Mouse (Mus musculus) neural tube, embryonic 15.5 days (tissue): ENCODE data around the gene Nif3l1. TPM values are rescaled to one million over a fixed set of nuclear protein-coding genes. Genes with fewer than 3 reads are reported as not detected.
A peak's percentile ranks its signal among the peaks of the same experiment; 100 is the strongest.

Experiments used
- ATAC-seq: fragments of 200-750 bp; cut with Nextera tagmentation; 2 replicates; pipeline ENCODE4 v1.8.0; 2017; ENCODE audit warnings: mild to moderate bottlenecking, moderate TSS enrichment, moderate library complexity; ENCODE audit not compliant: low FRiP score
- H3K27ac ChIP-seq: fragments of 300-500 bp; sonication (generic); replicated peaks from 2 replicates; pipeline ENCODE4 v1.5.1; 2015; ENCODE audit warnings: mild to moderate bottlenecking, inconsistent platforms
- H3K27me3 ChIP-seq: fragments of 300-500 bp; sonication (generic); replicated peaks from 2 replicates; pipeline ENCODE4 v1.6.1; 2015; ENCODE audit warnings: inconsistent platforms
- H3K36me3 ChIP-seq: fragments of 300-500 bp; sonication (generic); 2 replicates; pipeline ENCODE4 v1.6.1; 2015; ENCODE audit warnings: inconsistent platforms
- H3K4me1 ChIP-seq: fragments of 300-500 bp; sonication (generic); 2 replicates; pipeline ENCODE4 v1.6.1; 2015; ENCODE audit warnings: inconsistent platforms
- H3K4me2 ChIP-seq: fragments of 300-500 bp; sonication (generic); 2 replicates; pipeline ENCODE4 v1.6.1; 2015; ENCODE audit warnings: inconsistent platforms, mild to moderate bottlenecking, moderate library complexity
- H3K4me3 ChIP-seq: fragments of 300-500 bp; sonication (generic); replicated peaks from 2 replicates; pipeline ENCODE4 v1.5.1; 2015; ENCODE audit warnings: mild to moderate bottlenecking, inconsistent platforms
- H3K9ac ChIP-seq: fragments of 300-500 bp; sonication (generic); replicated peaks from 2 replicates; pipeline ENCODE4 v1.6.1; 2015; ENCODE audit warnings: mild to moderate bottlenecking, inconsistent platforms
- H3K9me3 ChIP-seq: fragments of 300-500 bp; sonication (generic); replicated peaks from 2 replicates; pipeline ENCODE4 v1.6.1; 2016; ENCODE audit warnings: inconsistent platforms
- WGBS: fragments of 180-500 bp; shearing (Covaris S2); methylation state at CpG from one replicate; pipeline ENCODE4 v1.1.7; 2015; ENCODE audit warnings: mixed read lengths; 5-methylcytosine and 5-hydroxymethylcytosine counted together
- polyA plus RNA-seq: library from polyadenylated mRNA; unstranded; fragments of >200 nt; fragmentation: Nextera tagmentation; extraction: Ambion mirVana; gene quantifications from 2 replicates; pipeline ENCODE4 v1.2.1, GENCODE M21; 2015

Nif3l1 gene
- polyA plus RNA-seq, 1 experiment from 2014 or later, result 47.2 TPM

DNA sequence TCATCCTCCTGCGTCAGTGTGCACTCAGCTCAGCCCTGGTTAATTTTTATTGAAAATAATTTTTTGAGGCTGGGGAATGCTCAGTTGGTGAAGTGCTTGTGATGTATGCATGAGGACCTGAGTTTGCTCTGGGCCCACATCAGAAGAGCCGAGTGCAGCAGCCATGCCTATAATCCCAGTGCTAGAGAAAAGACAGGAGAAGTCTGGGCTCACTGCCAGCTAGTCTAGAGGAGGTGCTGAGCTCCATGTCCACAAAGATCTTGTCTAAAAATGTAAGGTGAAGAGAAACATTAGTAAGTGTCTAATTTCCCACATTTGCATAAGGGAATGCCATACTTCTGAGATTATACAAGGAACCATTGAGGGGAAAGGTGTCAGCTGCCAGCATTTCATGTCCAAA is 13.9 kb downstream of the Nif3l1 start:
- Histone ChIP-seq H3K9ac (no peak overlapping the region), H3K4me3 (no peak overlapping the region), H3K27ac (no peak overlapping the region), H3K4me1 (no peaks in the 10 kb centered on the region), H3K4me2 (no peak overlapping the region), H3K9me3 (no peaks in the 10 kb centered on the region), H3K36me3 (peaks cover 88% of the 10 kb centered on the region), H3K27me3 (no peaks in the 10 kb centered on the region)
- no peak for ATAC-seq
- WGBS, result 81% methylated on average over 2 of the region's 2 CpGs

DNA sequence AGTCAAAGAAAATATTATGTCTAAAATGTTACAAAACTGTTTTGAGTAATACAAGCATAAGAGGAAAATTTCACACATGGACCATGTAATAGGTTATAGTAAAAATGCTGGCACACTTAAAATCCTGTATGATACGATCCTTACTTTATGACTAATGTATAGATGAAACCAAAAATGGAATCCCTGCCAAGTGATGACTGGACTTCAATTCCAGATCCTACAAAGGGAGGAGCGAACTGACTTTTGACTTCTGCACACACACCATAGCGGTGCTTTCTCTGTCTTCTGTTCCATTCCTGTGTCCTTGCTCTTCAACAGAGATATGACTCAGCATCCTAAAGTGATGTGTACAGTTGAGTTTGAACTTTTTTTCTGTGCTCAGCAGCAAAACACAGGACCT is 15.6 kb downstream of the Nif3l1 start:
- Histone ChIP-seq H3K9ac (no peak overlapping the region), H3K4me1 (no peaks in the 10 kb centered on the region), H3K9me3 (no peaks in the 10 kb centered on the region), H3K4me2 (no peak overlapping the region), H3K36me3 (peaks cover 88% of the 10 kb centered on the region), H3K27me3 (no peaks in the 10 kb centered on the region), H3K4me3 (no peak overlapping the region), H3K27ac (no peak overlapping the region)
- 93% methylated on average over 3 of the region's 3 CpGs for WGBS
- ATAC-seq, result no peak

DNA sequence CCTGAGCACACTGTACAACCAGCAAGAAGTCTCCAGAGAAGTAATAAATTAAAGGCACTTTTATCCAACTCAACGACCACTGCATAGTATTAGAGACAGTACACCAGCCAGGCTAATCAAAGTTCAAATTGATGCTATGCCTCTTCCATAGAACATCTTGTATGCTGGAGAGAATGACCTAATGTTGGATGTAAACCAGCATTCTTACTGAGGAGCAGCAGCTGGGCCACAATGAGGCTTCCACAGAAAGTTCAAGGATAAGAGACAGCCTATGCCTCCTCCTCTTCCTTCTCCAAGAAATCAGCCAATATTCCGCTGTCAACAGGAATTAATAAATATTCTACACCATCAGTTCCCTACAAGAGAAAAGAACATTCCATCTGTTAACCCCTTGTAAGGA is 19.0 kb downstream of the Nif3l1 start:
- Histone ChIP-seq H3K4me3 (no peak overlapping the region), H3K27me3 (no peaks in the 10 kb centered on the region), H3K27ac (no peak overlapping the region), H3K4me1 (no peaks in the 10 kb centered on the region), H3K9me3 (no peaks in the 10 kb centered on the region), H3K36me3 (peaks cover 77% of the 10 kb centered on the region), H3K9ac (no peak overlapping the region), H3K4me2 (no peak overlapping the region)
- WGBS, result 74% methylated on average over 2 of the region's 2 CpGs
- no peak for ATAC-seq

DNA sequence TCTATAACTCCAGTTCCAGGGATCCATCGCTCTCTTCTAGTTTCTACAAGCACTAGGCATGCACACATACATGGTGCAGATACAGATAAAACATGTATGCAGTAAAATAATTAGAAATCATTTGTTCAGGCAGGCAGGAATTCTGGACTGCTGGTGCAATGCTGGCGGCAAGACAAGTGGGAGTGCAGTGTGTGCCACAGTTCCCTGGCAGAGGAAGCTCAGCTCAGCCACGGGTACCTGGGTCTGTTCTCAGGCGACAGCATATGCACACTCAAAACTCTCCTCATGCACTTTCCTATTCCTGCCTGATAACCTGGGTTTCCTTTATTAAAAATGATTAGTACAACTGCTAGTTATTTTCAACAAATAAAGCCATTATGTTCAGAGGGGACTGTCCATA is 20.1 kb downstream of the Nif3l1 start:
- Histone ChIP-seq H3K4me3 (no peak overlapping the region), H3K9me3 (no peaks in the 10 kb centered on the region), H3K4me1 (no peaks in the 10 kb centered on the region), H3K27me3 (no peaks in the 10 kb centered on the region), H3K4me2 (no peak overlapping the region), H3K27ac (no peak overlapping the region), H3K36me3 (peaks cover 81% of the 10 kb centered on the region), H3K9ac (no peak overlapping the region)
- no peak for ATAC-seq
- WGBS, result 94% methylated on average over 4 of the region's 4 CpGs

DNA sequence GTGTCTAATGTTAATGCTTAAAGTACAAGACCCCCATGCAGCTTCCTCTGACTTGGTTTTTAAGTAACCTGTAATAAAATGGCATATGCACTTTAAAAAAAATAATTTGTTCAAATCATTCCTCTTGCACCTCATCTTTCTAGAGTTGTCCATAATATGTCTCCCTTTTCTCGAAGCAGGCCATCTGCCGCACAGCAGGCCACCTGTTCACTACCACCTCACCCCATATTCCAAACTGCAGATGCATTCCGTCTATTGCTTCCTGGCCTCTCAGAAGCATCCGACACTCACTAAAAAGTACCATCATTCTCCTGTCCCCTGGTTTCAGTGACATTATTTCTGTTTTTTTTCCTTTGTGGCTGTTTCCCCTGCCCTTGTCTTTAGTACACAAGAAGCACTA is 20.6 kb downstream of the Nif3l1 start:
- Histone ChIP-seq H3K9me3 (no peaks in the 10 kb centered on the region), H3K4me2 (no peak overlapping the region), H3K36me3 (peaks cover 81% of the 10 kb centered on the region), H3K9ac (no peak overlapping the region), H3K4me3 (no peak overlapping the region), H3K27ac (no peak overlapping the region), H3K4me1 (no peaks in the 10 kb centered on the region), H3K27me3 (no peaks in the 10 kb centered on the region)
- WGBS, result 94% methylated on average over 4 of the region's 4 CpGs
- no peak for ATAC-seq

DNA sequence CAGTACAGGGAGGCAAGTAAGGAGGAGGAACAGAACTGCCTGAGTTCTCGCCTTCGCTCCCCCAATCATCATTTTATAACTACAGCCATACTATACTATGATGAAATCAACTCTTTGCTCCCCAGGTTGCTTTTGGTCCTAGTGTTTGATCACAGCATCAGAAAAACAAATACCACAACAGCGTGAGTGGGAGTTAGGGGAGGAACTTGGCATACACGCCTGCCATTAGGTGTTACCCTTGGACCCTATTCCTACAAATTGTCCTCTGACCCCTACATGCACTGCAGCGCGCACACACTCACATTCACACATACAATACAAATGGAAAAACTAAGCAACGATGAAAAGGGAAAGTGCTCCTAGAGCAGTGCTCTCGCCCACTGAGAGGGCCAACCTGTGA is 30.7 kb downstream of the Nif3l1 start:
- ATAC-seq, result no peak
- Histone ChIP-seq H3K9me3 (no peaks in the 10 kb centered on the region), H3K36me3 (peaks cover 78% of the 10 kb centered on the region), H3K27ac (no peak overlapping the region), H3K4me2 (no peak overlapping the region), H3K4me3 (no peak overlapping the region), H3K9ac (no peak overlapping the region), H3K27me3 (no peaks in the 10 kb centered on the region), H3K4me1 (no peaks in the 10 kb centered on the region)
- 94% methylated on average over 8 of the region's 8 CpGs for WGBS

DNA sequence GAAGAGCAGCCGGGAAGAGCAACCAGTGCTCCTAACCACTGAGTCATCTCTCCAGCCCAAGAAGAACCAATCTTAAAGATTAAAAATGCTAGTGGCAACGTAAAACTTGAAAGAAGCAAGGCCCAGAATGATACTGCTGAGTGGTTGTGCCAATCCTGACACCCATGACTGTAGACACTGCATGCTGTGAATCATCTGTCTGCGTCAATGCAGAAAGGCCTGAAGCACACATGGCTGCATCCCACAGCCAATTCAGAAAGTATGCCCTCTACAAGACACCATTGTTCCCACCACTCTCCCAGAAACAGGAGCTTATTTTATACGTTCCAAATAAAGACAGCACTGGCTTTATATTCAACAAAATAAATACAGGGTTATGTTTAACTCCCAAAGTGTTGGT is 37.7 kb downstream of the Nif3l1 start:
- no peaks in the 10 kb centered on the region for H3K27me3 ChIP-seq
- 92% methylated on average over 4 of the region's 4 CpGs for WGBS

DNA sequence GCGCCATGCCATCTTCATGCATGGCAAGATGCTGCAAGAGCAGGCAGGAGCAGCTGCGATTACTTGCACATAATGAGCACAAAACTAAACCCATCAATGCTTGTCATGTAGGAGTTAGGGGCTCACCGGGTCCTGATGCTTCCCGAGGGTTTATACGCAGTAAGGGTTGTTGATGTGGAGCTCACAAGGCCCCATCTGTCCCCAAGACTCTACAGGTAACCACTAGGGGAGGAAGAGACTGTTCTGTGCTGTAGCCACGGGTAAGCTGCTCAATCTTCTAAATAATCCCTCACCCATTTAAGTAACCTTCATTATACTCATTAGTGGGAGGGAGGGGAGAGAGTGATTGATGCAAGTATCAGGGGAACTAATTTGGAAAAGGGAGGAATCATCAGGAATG is 50.7 kb downstream of the Nif3l1 start:
- no peak overlapping the region for H3K4me3 ChIP-seq
- 85% methylated on average over 6 of the region's 6 CpGs for WGBS
- peaks cover 75% of the 10 kb centered on the region for H3K36me3 ChIP-seq
- ATAC-seq, result no peak
- H3K9ac ChIP-seq, result no peak overlapping the region
- no peak overlapping the region for H3K27ac ChIP-seq
- H3K4me1 ChIP-seq, result no peaks in the 10 kb centered on the region
- no peaks in the 10 kb centered on the region for H3K9me3 ChIP-seq
- H3K4me2 ChIP-seq, result no peak overlapping the region
- H3K27me3 ChIP-seq, result no peaks in the 10 kb centered on the region

More for the DNA sequence above, 37.7 kb downstream of the Nif3l1 start:
- Histone ChIP-seq H3K4me3 (no peak overlapping the region), H3K4me2 (no peak overlapping the region), H3K9me3 (no peaks in the 10 kb centered on the region), H3K36me3 (peaks cover 69% of the 10 kb centered on the region), H3K9ac (no peak overlapping the region), H3K27ac (no peak overlapping the region), H3K4me1 (no peaks in the 10 kb centered on the region)
- ATAC-seq, result no peak

DNA sequence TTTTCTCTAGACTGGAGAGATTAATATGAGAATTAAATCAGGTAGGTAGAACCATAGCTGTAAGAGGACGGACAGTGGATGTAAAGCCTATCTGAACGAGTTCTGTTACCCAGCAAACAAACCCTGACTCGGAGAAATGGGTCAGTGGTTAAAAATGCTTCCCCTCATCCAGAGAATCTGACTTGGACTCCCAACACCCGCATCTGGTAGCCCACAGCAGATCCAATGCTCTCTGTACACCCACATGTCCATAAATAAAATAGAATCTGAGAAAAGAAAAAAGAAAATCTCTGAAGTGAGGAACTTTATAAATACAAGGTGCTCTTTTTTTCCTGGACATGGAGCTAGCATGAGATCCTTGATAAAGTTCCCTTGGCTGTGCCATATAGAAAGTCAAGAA is 52.7 kb downstream of the Nif3l1 start:
- Histone ChIP-seq H3K36me3 (peaks cover 56% of the 10 kb centered on the region), H3K27ac (no peak overlapping the region), H3K4me2 (no peak overlapping the region), H3K4me3 (no peak overlapping the region), H3K4me1 (peaks cover 3% of the 10 kb centered on the region; the same call in 1 of the 2 replicates), H3K27me3 (no peaks in the 10 kb centered on the region), H3K9me3 (no peaks in the 10 kb centered on the region), H3K9ac (no peak overlapping the region)
- ATAC-seq, result no peak
- WGBS, result 95% methylated on average over 4 of the region's 4 CpGs

DNA sequence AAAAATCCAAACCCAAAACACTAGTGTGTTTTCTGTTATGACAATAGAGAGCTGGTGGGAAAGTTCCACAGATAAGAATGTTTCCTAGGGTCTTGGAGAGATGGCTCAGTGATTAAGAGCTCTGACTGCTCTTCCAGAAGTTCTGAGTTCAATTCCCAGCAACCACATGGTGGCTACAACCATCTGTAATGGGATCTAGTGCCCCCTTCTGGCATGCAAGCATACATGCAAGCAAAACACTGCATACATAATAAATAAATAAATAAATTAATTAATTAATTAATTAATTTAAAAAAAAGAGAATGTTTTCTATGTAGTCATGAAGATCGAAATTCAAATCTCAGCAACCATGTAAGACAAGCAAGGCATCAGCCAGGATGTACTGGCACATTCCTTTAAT is 53.8 kb downstream of the Nif3l1 start:
- no peak overlapping the region for H3K27ac ChIP-seq
- 94% methylated on average over 1 of the region's 1 CpGs for WGBS
- H3K9ac ChIP-seq, result no peak overlapping the region
- H3K36me3 ChIP-seq, result peaks cover 49% of the 10 kb centered on the region
- no peaks in the 10 kb centered on the region for H3K27me3 ChIP-seq
- H3K9me3 ChIP-seq, result no peaks in the 10 kb centered on the region
- no peak overlapping the region for H3K4me3 ChIP-seq
- peaks cover 13% of the 10 kb centered on the region for H3K4me1 ChIP-seq
- no peak for ATAC-seq
- H3K4me2 ChIP-seq, result no peak overlapping the region

DNA sequence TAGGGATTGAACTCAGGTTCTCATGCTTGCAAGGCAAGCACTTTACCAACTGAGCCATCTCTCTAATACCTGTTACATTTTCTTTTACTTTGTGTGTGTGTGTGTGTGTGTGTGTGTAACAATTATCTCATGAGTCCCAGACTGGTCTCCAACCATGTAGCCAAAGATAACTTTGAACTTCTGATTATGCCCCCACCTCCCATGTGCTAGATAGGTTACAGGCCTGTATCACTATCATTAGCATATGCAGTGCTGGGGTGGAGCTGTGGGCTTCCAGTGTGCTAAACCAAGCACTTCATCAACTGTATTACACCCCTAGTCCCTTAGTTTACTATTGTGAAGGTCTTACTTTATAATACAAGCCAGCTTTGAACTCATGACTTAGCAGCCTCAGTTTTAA is 58.2 kb downstream of the Nif3l1 start:
- no peak for ATAC-seq
- Histone ChIP-seq H3K9me3 (peaks cover 9% of the 10 kb centered on the region; the same call in 1 of the 2 replicates), H3K27ac (no peak overlapping the region), H3K4me3 (peak overlapping the region; percentile 99), H3K4me2 (peak overlapping the region; percentile 94), H3K4me1 (peaks cover 25% of the 10 kb centered on the region), H3K27me3 (no peaks in the 10 kb centered on the region), H3K36me3 (peaks cover 23% of the 10 kb centered on the region), H3K9ac (no peak overlapping the region)

DNA sequence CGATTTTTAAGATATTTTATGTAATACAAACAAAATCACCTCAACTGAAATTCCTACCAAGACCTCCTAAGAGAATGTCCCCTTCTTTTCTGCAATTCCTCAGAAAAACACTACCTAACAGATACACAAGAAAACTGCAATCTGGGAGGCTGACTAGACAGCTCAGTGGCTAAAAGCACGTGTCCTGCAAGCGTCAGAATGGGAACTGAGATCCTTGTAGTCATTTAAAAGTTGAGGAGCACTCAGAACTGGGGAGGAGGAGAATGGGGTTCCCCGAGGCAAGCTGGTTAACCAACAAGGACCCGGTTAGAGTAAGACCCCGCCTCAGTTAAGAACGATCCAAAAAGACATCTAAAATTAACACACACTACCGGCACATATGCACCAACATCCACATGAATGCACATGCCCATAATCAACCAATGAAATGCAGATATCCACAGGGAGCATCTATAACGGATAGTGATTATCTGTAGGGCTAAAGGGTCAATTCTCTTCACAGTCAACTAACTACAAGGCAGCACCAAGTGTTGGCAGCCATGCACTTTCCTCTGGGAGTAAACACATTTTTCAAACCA is 58.9 kb downstream of the Nif3l1 start:
- H3K36me3 ChIP-seq, result peaks cover 20% of the 10 kb centered on the region
- peak overlapping the region; percentile 94 for H3K4me2 ChIP-seq
- peak overlapping the region; percentile 89 for H3K27ac ChIP-seq
- 28% methylated on average over 9 of the region's 9 CpGs for WGBS
- peak overlapping the region; percentile 84 for H3K9ac ChIP-seq
- H3K9me3 ChIP-seq, result peaks cover 9% of the 10 kb centered on the region; the same call in 1 of the 2 replicates
- peaks cover 25% of the 10 kb centered on the region for H3K4me1 ChIP-seq
- no peak for ATAC-seq
- no peaks in the 10 kb centered on the region for H3K27me3 ChIP-seq
- peak overlapping the region; percentile 99 for H3K4me3 ChIP-seq
